9 mouse cellular contexts compared by ENCODE assay signal in the genomic region with DNA sequence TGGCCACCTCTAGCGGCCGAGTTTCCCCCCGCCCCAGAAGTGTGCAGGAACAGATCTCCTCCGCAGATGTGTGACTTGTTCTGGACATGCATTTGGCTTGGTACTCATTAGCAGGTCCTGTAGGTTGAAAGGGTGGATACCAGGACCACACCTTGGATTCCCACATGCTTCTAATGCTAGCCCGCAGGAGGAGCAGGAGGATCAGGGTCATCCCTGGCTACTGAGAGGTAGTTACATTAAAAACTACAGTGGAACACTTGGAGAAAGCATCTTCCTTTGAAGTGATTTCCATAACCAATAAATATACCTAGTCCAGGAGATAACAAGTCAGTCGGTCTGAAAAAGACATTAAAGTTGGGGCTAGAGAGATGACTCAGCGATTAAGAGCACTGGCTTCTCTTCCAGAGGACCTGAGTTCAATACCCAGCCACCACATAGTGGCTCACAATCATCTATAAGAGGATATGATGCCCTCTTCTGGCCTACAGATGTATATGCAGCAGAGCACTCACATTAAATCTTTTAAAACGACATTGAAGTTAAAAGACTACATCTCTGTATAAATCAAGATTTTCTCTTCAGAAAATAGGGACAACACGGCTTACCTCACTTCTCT. TPM values are rescaled to one million over a fixed set of nuclear protein-coding genes. Genes with fewer than 3 reads are reported as not detected.
DNase-seq lines count a peak whose midpoint lies in the region; ATAC-seq and TF ChIP-seq lines count a peak whose summit lies in the region.
"Had no signal": no experiment of that assay in that cellular context is flagged by ENCODE, and none has a peak within 500 bp of the region (broad histone marks: within the 10 kb centered on the region; RNA-seq: fewer than 3 reads in every experiment).

No protein-coding gene starts in this region.

- H3K4me2 ChIP-seq in heart, embryonic 11.5 days: peak overlapping the region; percentile 94
- peak overlapping the region; percentile 52 for H3K4me2 ChIP-seq in limb, embryonic 14.5 days (replicated peaks; ENCODE audit: low read depth, low read length, severe bottlenecking)
- peak overlapping the region; percentile 85 for H3K4me2 ChIP-seq in neural tube, embryonic 15.5 days

- ATAC-seq in heart, embryonic 11.5 days (replicated peaks; ENCODE audit: insufficient number of reproducible peaks, low FRiP score, low TSS enrichment): no peak
- ATAC-seq in limb, embryonic 14.5 days (ENCODE audit: low FRiP score, low read depth): no peak
- ATAC-seq in neural tube, embryonic 15.5 days (ENCODE audit: low FRiP score): peak; percentile 1; the same call in 1 of the 2 replicates

- no peaks in the 10 kb centered on the region for H3K9me3 ChIP-seq in heart, embryonic 11.5 days (replicated peaks; ENCODE audit: control insufficient read depth, low read length)
- no peaks in the 10 kb centered on the region for H3K9me3 ChIP-seq in MEL (replicated peaks; ENCODE audit: insufficient read depth, low read length)
- H3K9me3 ChIP-seq in forebrain, embryonic 10.5 days: no peaks in the 10 kb centered on the region
- H3K9me3 ChIP-seq in limb, embryonic 14.5 days (ENCODE audit: control insufficient read depth, low read length): no peaks in the 10 kb centered on the region
- H3K9me3 ChIP-seq in neural tube, embryonic 15.5 days (replicated peaks): no peaks in the 10 kb centered on the region

- TF ChIP-seq POLR2A in MEL (IDR thresholded peaks at IDR 0.05; ENCODE audit: control insufficient read depth in 1 of 2, insufficient read depth in 1 of 2, low read depth in 1 of 2, low read length in 2 of 2, poor library complexity in 1 of 2): no peak
- TF ChIP-seq POLR2A in limb, embryonic 14.5 days (IDR thresholded peaks at IDR 0.05; ENCODE audit: borderline replicate concordance, extremely low read depth, insufficient read depth, insufficient read length): no peak

- peak overlapping the region; percentile 69 for H3K4me3 ChIP-seq in heart, embryonic 11.5 days (ENCODE audit: low read depth, low read length)
- peak overlapping the region; percentile 65 to 70 for H3K4me3 ChIP-seq in MEL (ENCODE audit: control insufficient read depth in 1 of 2, insufficient read depth in 1 of 2, low read depth in 2 of 2, low read length in 2 of 2)
- H3K4me3 ChIP-seq in forebrain, embryonic 10.5 days: peak overlapping the region; percentile 74
- peak overlapping the region; percentile 66 for H3K4me3 ChIP-seq in limb, embryonic 14.5 days (replicated peaks; ENCODE audit: low read length)
- H3K4me3 ChIP-seq in neural tube, embryonic 15.5 days (replicated peaks): peak overlapping the region; percentile 65

- TF ChIP-seq CTCF in MEL (IDR thresholded peaks at IDR 0.05 in 2 of 3, conservative IDR thresholded peaks at IDR 0.05 in 1 of 3; ENCODE audit: control insufficient read depth in 1 of 3, insufficient read depth in 1 of 3, low read depth in 2 of 3, low read length in 3 of 3, poor library complexity in 1 of 3, severe bottlenecking in 1 of 3): peak in 1 of 3 experiments; percentile 33; a peak in 3 of 6 replicates

- H3K27me3 ChIP-seq in heart, embryonic 11.5 days (ENCODE audit: control insufficient read depth, insufficient read depth, low read length): no peaks in the 10 kb centered on the region
- no peaks in the 10 kb centered on the region for H3K27me3 ChIP-seq in MEL (ENCODE audit: control insufficient read depth in 1 of 2, insufficient read depth in 2 of 2, low read length in 2 of 2)
- H3K27me3 ChIP-seq in forebrain, embryonic 10.5 days (ENCODE audit: poor library complexity, severe bottlenecking): no peaks in the 10 kb centered on the region
- no peaks in the 10 kb centered on the region for H3K27me3 ChIP-seq in limb, embryonic 14.5 days (ENCODE audit: control insufficient read depth, insufficient read depth, low read length)
- no peaks in the 10 kb centered on the region for H3K27me3 ChIP-seq in neural tube, embryonic 15.5 days (replicated peaks)

- 6% methylated on average over 9 of the region's 9 CpGs for WGBS in heart, embryonic 11.5 days (ENCODE audit: insufficient replicate concordance)
- WGBS in forebrain, embryonic 10.5 days: 10% methylated on average over 9 of the region's 9 CpGs
- WGBS in limb, embryonic 14.5 days: 6% methylated on average over 9 of the region's 9 CpGs
- 9% methylated on average over 9 of the region's 9 CpGs for WGBS in neural tube, embryonic 15.5 days

- no peak for TF ChIP-seq EP300 in MEL (IDR thresholded peaks at IDR 0.05; ENCODE audit: low read depth in 1 of 2, low read length in 2 of 2)

- H3K36me3 ChIP-seq in heart, embryonic 11.5 days (ENCODE audit: control insufficient read depth, insufficient read depth, low read length): no peaks in the 10 kb centered on the region
- peaks cover 0 to 8% of the 10 kb centered on the region in 2 experiments; a peak in 2 of 4 replicates for H3K36me3 ChIP-seq in MEL (ENCODE audit: control insufficient read depth in 1 of 2, insufficient read depth in 2 of 2, low read length in 2 of 2)
- peaks cover 19% of the 10 kb centered on the region for H3K36me3 ChIP-seq in forebrain, embryonic 10.5 days (replicated peaks)
- H3K36me3 ChIP-seq in limb, embryonic 14.5 days (ENCODE audit: control insufficient read depth, insufficient read depth, low read length): peaks cover 7% of the 10 kb centered on the region
- H3K36me3 ChIP-seq in neural tube, embryonic 15.5 days: peaks cover 9% of the 10 kb centered on the region

- peaks cover 8% of the 10 kb centered on the region for H3K79me2 ChIP-seq in MEL (ENCODE audit: control insufficient read depth, insufficient read depth, low read length, poor library complexity)

- peak; percentile 38 for TF ChIP-seq RAD21 in MEL (IDR thresholded peaks at IDR 0.05; ENCODE audit: low read depth, low read length)

- peaks cover 9% of the 10 kb centered on the region; the same call in 1 of the 2 replicates for H3K4me1 ChIP-seq in heart, embryonic 11.5 days (ENCODE audit: control insufficient read depth, insufficient read depth, low read length)
- H3K4me1 ChIP-seq in MEL (ENCODE audit: control insufficient read depth in 1 of 2, insufficient read depth in 2 of 2, low read length in 2 of 2): peaks cover 0 to 10% of the 10 kb centered on the region in 2 experiments; a peak in 3 of 4 replicates
- H3K4me1 ChIP-seq in forebrain, embryonic 10.5 days: peaks cover 41% of the 10 kb centered on the region
- H3K4me1 ChIP-seq in limb, embryonic 14.5 days (ENCODE audit: control insufficient read depth, insufficient read depth, low read length): peaks cover 16% of the 10 kb centered on the region; the same call in 1 of the 2 replicates
- peaks cover 39% of the 10 kb centered on the region for H3K4me1 ChIP-seq in neural tube, embryonic 15.5 days

- no peak for DNase-seq in heart, adult 8-10 months (ENCODE audit: low spot score)
- DNase-seq in MEL (ENCODE audit: low read depth, low spot score): peak; percentile 46
- DNase-seq in forebrain, embryonic 10.5 days (ENCODE audit: extremely low spot score, low spot score): no peak
- peak; percentile 69 for DNase-seq in limb, embryonic 14.5 days (ENCODE audit: low spot score)
- DNase-seq in adrenal gland, postnatal 36 days: no peak
- DNase-seq in cerebellum, adult 11-12 months: no peak

- no peak overlapping the region for H3K27ac ChIP-seq in heart, embryonic 11.5 days (ENCODE audit: low read depth, low read length)
- H3K27ac ChIP-seq in MEL (ENCODE audit: control insufficient read depth, low read depth, low read length): peak overlapping the region; percentile 72
- H3K27ac ChIP-seq in forebrain, embryonic 10.5 days: peak overlapping the region; percentile 92
- 0 out of 2 replicates have a peak overlapping the region, but pooled peaks have one; percentile 79 for H3K27ac ChIP-seq in limb, embryonic 14.5 days (replicated peaks; ENCODE audit: low read depth, low read length)
- H3K27ac ChIP-seq in neural tube, embryonic 15.5 days (replicated peaks): peak overlapping the region; percentile 90

- H3K9ac ChIP-seq in heart, embryonic 11.5 days (ENCODE audit: low read depth, low read length): 0 out of 2 replicates have a peak overlapping the region, but pooled peaks have one; percentile 61
- peak overlapping the region; percentile 66 for H3K9ac ChIP-seq in MEL (ENCODE audit: control insufficient read depth, low read depth, low read length, poor library complexity, severe bottlenecking)
- H3K9ac ChIP-seq in limb, embryonic 14.5 days (ENCODE audit: low read depth, low read length, severe bottlenecking): 0 out of 2 replicates have a peak overlapping the region, but pooled peaks have one; percentile 32
- peak overlapping the region; percentile 62 for H3K9ac ChIP-seq in neural tube, embryonic 15.5 days (replicated peaks)

RNA-seq across cellular contexts. Expression of a gene that starts 0.8 kb away (rescaled TPM):
- polyA plus RNA-seq in heart, embryonic 11.5 days (2014; fragmentation: Nextera tagmentation; extraction: Ambion mirVana): 7.4 and 8.1 TPM in 2 replicates
- total RNA-seq in heart, adult 8-10 months (2022): 1 to 10 TPM in 3 of 4 experiments, under 1 TPM in 1; 0.82 to 1.8 (median 1.6) TPM
- total RNA-seq in MEL (2012; rRNA removed): 7.3 and 8.0 TPM in 2 replicates
- polyA plus RNA-seq in MEL (2012; ENCODE audit: insufficient read depth in 1 of 2, insufficient read length in 2 of 2, low read depth in 1 of 2, low replicate concordance in 2 of 2, missing spikeins in 1 of 2): 1 to 10 TPM in 1 of 2 experiments, not detected in 1; 8.0 TPM
- 17.3 and 18.1 TPM in 2 replicates for polyA plus RNA-seq in forebrain, embryonic 10.5 days (2016; fragmentation: Nextera tagmentation; extraction: Ambion mirVana)
- 8.0 and 9.3 TPM in 2 replicates for polyA plus RNA-seq in limb, embryonic 14.5 days (2012; rRNA removed)
- polyA plus RNA-seq in limb, embryonic 14.5 days (2014; fragmentation: Nextera tagmentation; extraction: Ambion mirVana): 11.0 and 13.2 TPM in 2 replicates
- 13.2 and 15.6 TPM in 2 replicates for polyA plus RNA-seq in neural tube, embryonic 15.5 days (2015; fragmentation: Nextera tagmentation; extraction: Ambion mirVana)
- total RNA-seq in adrenal gland, postnatal 36 days (2021): 1 to 10 TPM; 1.8 to 2.8 TPM

RNA-seq across cellular contexts. Expression of a gene that starts 0.9 kb away (rescaled TPM):
- polyA plus RNA-seq in heart, embryonic 11.5 days (2014; fragmentation: Nextera tagmentation; extraction: Ambion mirVana): 0.26 and 0.96 TPM in 2 replicates
- total RNA-seq in heart, adult 8-10 months (2022): under 1 TPM in 1 of 4 experiments, not detected in 3; 0.28 TPM
- total RNA-seq in MEL (2012; rRNA removed): 0.62 TPM in 1 of 2 replicates, not detected in the other
- polyA plus RNA-seq in MEL (2012; ENCODE audit: insufficient read depth in 1 of 2, insufficient read length in 2 of 2, low read depth in 1 of 2, low replicate concordance in 2 of 2, missing spikeins in 1 of 2): not detected
- polyA plus RNA-seq in forebrain, embryonic 10.5 days (2016; fragmentation: Nextera tagmentation; extraction: Ambion mirVana): 2.2 and 2.8 TPM in 2 replicates
- 1.1 and 1.2 TPM in 2 replicates for polyA plus RNA-seq in limb, embryonic 14.5 days (2012; rRNA removed)
- 3.5 and 3.6 TPM in 2 replicates for polyA plus RNA-seq in limb, embryonic 14.5 days (2014; fragmentation: Nextera tagmentation; extraction: Ambion mirVana)
- 1.3 and 1.9 TPM in 2 replicates for polyA plus RNA-seq in neural tube, embryonic 15.5 days (2015; fragmentation: Nextera tagmentation; extraction: Ambion mirVana)
- not detected for total RNA-seq in adrenal gland, postnatal 36 days (2021)
- total RNA-seq: common myeloid progenitor, adult 5-6 weeks had no signal

RNA-seq across cellular contexts. Expression of a gene that starts 3.5 kb away (rescaled TPM):
- 87.2 and 96.0 TPM in 2 replicates for polyA plus RNA-seq in heart, embryonic 11.5 days (2014; fragmentation: Nextera tagmentation; extraction: Ambion mirVana)
- 10 to 100 TPM; 25.3 to 34.5 (median 31.3) TPM for total RNA-seq in heart, adult 8-10 months (2022)
- total RNA-seq in MEL (2012; rRNA removed): 5.5 and 6.2 TPM in 2 replicates
- 1 to 10 TPM in 1 of 2 experiments, not detected in 1; 4.8 TPM for polyA plus RNA-seq in MEL (2012; ENCODE audit: insufficient read depth in 1 of 2, insufficient read length in 2 of 2, low read depth in 1 of 2, low replicate concordance in 2 of 2, missing spikeins in 1 of 2)
- 104 TPM in 2 replicates for polyA plus RNA-seq in forebrain, embryonic 10.5 days (2016; fragmentation: Nextera tagmentation; extraction: Ambion mirVana)
- polyA plus RNA-seq in limb, embryonic 14.5 days (2012; rRNA removed): 53.3 and 63.7 TPM in 2 replicates
- polyA plus RNA-seq in limb, embryonic 14.5 days (2014; fragmentation: Nextera tagmentation; extraction: Ambion mirVana): 140 and 159 TPM in 2 replicates
- polyA plus RNA-seq in neural tube, embryonic 15.5 days (2015; fragmentation: Nextera tagmentation; extraction: Ambion mirVana): 78.0 and 82.0 TPM in 2 replicates
- total RNA-seq in adrenal gland, postnatal 36 days (2021): 10 to 100 TPM; 35.3 to 41.5 TPM

RNA-seq across cellular contexts. Expression of a gene that starts 18.4 kb away (rescaled TPM):
- 4.1 TPM in 2 replicates for polyA plus RNA-seq in heart, embryonic 11.5 days (2014; fragmentation: Nextera tagmentation; extraction: Ambion mirVana)
- 1 to 10 TPM; 2.1 to 3.0 (median 2.6) TPM for total RNA-seq in heart, adult 8-10 months (2022)
- total RNA-seq in MEL (2012; rRNA removed): 2.2 and 2.4 TPM in 2 replicates
- polyA plus RNA-seq in MEL (2012; ENCODE audit: insufficient read depth in 1 of 2, insufficient read length in 2 of 2, low read depth in 1 of 2, low replicate concordance in 2 of 2, missing spikeins in 1 of 2): 1 to 10 TPM in 1 of 2 experiments, not detected in 1; 2.0 TPM
- polyA plus RNA-seq in forebrain, embryonic 10.5 days (2016; fragmentation: Nextera tagmentation; extraction: Ambion mirVana): 5.9 and 6.4 TPM in 2 replicates
- polyA plus RNA-seq in limb, embryonic 14.5 days (2012; rRNA removed): 3.3 and 3.7 TPM in 2 replicates
- 6.8 and 7.7 TPM in 2 replicates for polyA plus RNA-seq in limb, embryonic 14.5 days (2014; fragmentation: Nextera tagmentation; extraction: Ambion mirVana)
- 10.6 and 10.9 TPM in 2 replicates for polyA plus RNA-seq in neural tube, embryonic 15.5 days (2015; fragmentation: Nextera tagmentation; extraction: Ambion mirVana)
- total RNA-seq in adrenal gland, postnatal 36 days (2021): 1 to 10 TPM; 1.7 to 2.0 TPM

RNA-seq across cellular contexts. Expression of a gene that starts 30.7 kb away (rescaled TPM):
- polyA plus RNA-seq in heart, embryonic 11.5 days (2014; fragmentation: Nextera tagmentation; extraction: Ambion mirVana): 5.3 and 5.8 TPM in 2 replicates
- 1 to 10 TPM; 1.5 to 4.3 (median 2.1) TPM for total RNA-seq in heart, adult 8-10 months (2022)
- 3.9 and 8.2 TPM in 2 replicates for total RNA-seq in MEL (2012; rRNA removed)
- 1 to 10 TPM in 1 of 2 experiments, not detected in 1; 7.1 TPM for polyA plus RNA-seq in MEL (2012; ENCODE audit: insufficient read depth in 1 of 2, insufficient read length in 2 of 2, low read depth in 1 of 2, low replicate concordance in 2 of 2, missing spikeins in 1 of 2)
- polyA plus RNA-seq in forebrain, embryonic 10.5 days (2016; fragmentation: Nextera tagmentation; extraction: Ambion mirVana): 10.7 and 11.5 TPM in 2 replicates
- 5.8 TPM in 2 replicates for polyA plus RNA-seq in limb, embryonic 14.5 days (2012; rRNA removed)
- 5.0 and 5.9 TPM in 2 replicates for polyA plus RNA-seq in limb, embryonic 14.5 days (2014; fragmentation: Nextera tagmentation; extraction: Ambion mirVana)
- 20.4 and 20.9 TPM in 2 replicates for polyA plus RNA-seq in neural tube, embryonic 15.5 days (2015; fragmentation: Nextera tagmentation; extraction: Ambion mirVana)
- 1 to 10 TPM; 4.2 to 5.5 TPM for total RNA-seq in adrenal gland, postnatal 36 days (2021)

Comparison
In these comparisons a context has a peak if more than half of its experiments do, and no peak if none do; other contexts are left out.
1. DNase-seq: peak in MEL (single experiment) and limb, embryonic 14.5 days (single experiment); none in heart, adult 8-10 months (single experiment), forebrain, embryonic 10.5 days (single experiment), adrenal gland, postnatal 36 days (0 of 2) and cerebellum, adult 11-12 months (single experiment).
2. RNA of a gene that starts 3.5 kb away (polyA plus RNA-seq): 53.3 to 159 TPM in limb, embryonic 14.5 days, 104 TPM in forebrain, embryonic 10.5 days, 87.2 to 96.0 TPM in heart, embryonic 11.5 days and 78.0 to 82.0 TPM in neural tube, embryonic 15.5 days; 4.8 TPM in MEL; every median in the first group is over 4 times any median in the second.
3. Peak in every context shown above with its lines, with median percentiles within 50 percentile points of each other: H3K4me2 ChIP-seq, H3K4me3 ChIP-seq and H3K9ac ChIP-seq.